Mouse (Mus musculus) megakaryocyte, adult 5-6 weeks (primary cell): ENCODE data around the gene Ccdc134. TPM values are rescaled to one million over a fixed set of nuclear protein-coding genes. Genes with fewer than 3 reads are reported as not detected.
"Not testable (repeated sequence)": the region's sequence is repeated elsewhere in the genome, so short reads cannot be mapped to it uniquely, and the experiment has no call there.

Experiments
- ATAC-seq: 2 replicates; pipeline ENCODE4 v1.8.0; 2016; ENCODE audit warnings: mild to moderate bottlenecking, inconsistent platforms; ENCODE audit not compliant: poor library complexity, severe bottlenecking
- total RNA-seq, 2 experiments: library from RNA; stranded (forward) in 1 of 2; stranded (reverse) in 1 of 2; fragments of 153-499, 151-499 nt in 1 of 2; fragments of 221-1000, 200-1000 nt in 1 of 2; gene quantifications; 2 replicates each; pipeline versions ENCODE4 v1.2.3 to v1.2.4; 2015 to 2017

Ccdc134 gene
- total RNA-seq (2015) (7.8 and 8.8 TPM in 2 replicates), total RNA-seq (2017) (22.6 and 23.5 TPM in 2 replicates)

- ATAC-seq, result peak; percentile 98
These were observed at the start of gene Ccdc134 for GRCm38 (mm10) chr15:82127426-82128374. Ccdc134 (plus strand) TSS chr15:82127922.

GRCm38 (mm10) chr15:82079883-82080282, 47.8 kb upstream of the Ccdc134 start:
- ATAC-seq, result no peak

- ATAC-seq, result 0 out of 2 replicates have a peak, but pooled peaks have one; percentile 18
These were observed 46.6 kb upstream of the Ccdc134 start for GRCm38 (mm10) chr15:82081161-82081560.

GRCm38 (mm10) chr15:82085606-82086005, 42.1 kb upstream of the Ccdc134 start:
- ATAC-seq, result no peak

- no peak for ATAC-seq
These were observed 41.6 kb upstream of the Ccdc134 start for GRCm38 (mm10) chr15:82086131-82086530.

GRCm38 (mm10) chr15:82087266-82087665, 40.5 kb upstream of the Ccdc134 start:
- no peak for ATAC-seq

DNA sequence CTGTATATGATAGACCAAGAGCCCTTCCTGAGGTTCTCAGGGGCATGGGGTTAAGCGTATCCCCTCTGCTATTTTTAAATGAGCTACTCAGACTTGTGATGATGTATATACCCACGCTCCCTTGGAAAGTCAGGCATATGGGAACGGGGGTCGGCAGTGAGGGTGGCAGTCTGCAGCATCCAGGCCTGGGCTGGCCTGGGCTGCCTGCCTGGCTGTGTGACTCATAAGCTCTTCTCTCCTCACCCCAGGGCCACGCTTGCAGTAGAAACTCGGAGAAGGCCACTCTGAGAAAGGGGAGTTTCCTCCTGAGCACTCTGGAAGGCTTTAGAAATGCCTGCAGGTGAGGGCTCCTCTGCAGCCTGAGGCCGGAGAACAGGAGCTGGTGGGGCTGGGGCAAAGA, 36.7 kb upstream of the Ccdc134 start:
- ATAC-seq, result no peak

GRCm38 (mm10) chr15:82106953-82107555, 20.7 kb upstream of the Ccdc134 start:
- no peak for ATAC-seq

GRCm38 (mm10) chr15:82120544-82120943, 7.2 kb upstream of the Ccdc134 start:
- no peak for ATAC-seq

GRCm38 (mm10) chr15:82126690-82127089, 1.0 kb upstream of the Ccdc134 start:
- ATAC-seq, result not testable (repeated sequence)

GRCm38 (mm10) chr15:82128398-82128797, 676 bp downstream of the Ccdc134 start:
- no peak for ATAC-seq

- no peak for ATAC-seq
These were observed 2.9 kb downstream of the Ccdc134 start for GRCm38 (mm10) chr15:82130599-82130998.

- no peak for ATAC-seq
These were observed 7.7 kb downstream of the Ccdc134 start for GRCm38 (mm10) chr15:82135372-82135771.

GRCm38 (mm10) chr15:82138565-82138964, 10.8 kb downstream of the Ccdc134 start:
- peak; percentile 95 for ATAC-seq

DNA sequence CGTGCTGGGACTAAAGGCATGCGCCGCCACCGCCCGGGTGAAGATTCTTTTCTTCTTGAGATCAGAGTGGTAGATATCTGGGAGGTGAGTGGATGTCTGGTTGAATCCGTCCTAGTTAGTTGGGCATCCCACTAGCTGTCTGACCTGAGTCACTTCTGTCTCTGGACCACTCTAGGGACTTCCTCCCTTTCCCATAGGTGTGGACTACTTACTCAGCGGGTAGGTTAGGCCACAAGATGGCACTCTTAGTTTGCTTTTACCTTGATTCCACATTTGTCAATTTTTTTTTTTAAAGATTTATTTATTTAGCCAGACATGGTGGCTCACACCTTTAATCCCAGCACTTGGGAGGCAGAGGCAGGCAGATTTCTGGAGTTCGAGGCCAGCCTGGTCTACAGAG, 11.5 kb downstream of the Ccdc134 start:
- ATAC-seq, result peak; percentile 47

- no peak for ATAC-seq
These were observed 12.6 kb downstream of the Ccdc134 start for GRCm38 (mm10) chr15:82140355-82140754.

GRCm38 (mm10) chr15:82144157-82144556, 16.4 kb downstream of the Ccdc134 start:
- ATAC-seq, result no peak

DNA sequence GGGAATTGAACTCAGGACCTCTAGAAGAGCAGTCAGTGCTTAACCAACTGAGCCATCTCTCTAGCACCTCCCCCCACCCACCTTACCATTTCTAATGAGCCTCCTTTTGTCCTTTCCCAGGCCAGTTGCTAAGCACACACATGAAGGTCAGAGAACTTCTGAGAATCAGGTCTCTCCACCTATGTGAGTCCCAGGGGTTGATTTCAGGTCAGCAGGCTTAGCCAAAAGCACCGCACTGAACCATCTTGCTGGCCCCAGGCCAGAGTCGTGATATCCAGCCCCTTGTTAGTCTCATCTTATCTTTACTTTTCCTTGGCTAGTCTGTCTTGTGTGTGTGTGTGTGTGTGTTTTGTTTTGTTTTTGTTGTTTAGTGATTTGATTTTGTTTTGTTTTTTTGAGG, 17.7 kb downstream of the Ccdc134 start:
- ATAC-seq, result no peak

- ATAC-seq, result no peak
These were observed 18.4 kb downstream of the Ccdc134 start for GRCm38 (mm10) chr15:82145851-82146769.

DNA sequence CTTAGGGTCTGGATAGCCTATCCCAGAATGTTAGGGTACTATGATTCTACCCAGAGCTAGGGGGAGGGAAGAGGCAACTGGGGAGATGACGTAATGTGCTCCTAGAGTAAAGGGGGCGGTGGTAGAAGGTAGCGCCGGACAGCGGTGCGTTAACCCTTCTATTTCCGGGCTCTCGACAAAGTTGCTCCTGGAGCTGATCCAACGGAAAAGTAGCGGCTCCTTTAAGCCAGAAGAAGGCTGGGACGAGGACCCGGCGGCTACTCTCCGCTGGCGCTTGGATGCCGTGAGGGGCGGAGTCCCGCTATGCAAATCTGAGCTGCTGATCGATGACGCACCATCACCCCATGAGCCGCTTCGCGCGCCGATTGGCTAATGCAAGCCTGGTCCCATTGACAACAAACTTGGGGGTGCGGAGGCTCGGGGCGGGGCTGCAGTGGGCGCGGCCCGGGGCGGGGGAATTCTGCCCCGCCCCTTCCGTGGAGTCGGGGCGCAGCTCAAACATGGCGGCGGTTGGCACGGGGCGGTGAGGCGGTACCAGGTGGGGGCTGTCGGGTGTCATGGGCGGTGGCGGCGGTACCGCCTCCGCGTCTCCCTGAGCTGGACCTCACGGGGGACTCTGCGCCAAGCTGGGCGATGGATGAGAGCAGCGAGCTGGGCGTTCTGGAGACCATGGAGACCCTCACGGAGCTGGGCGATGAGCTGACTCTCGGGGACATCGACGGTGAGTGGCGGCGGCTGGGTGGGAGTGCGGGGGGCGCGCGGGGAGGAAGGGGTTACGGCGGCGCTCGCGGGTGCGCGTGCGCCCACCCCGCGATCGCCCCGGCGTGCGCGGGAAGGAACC, 19.3 kb downstream of the Ccdc134 start, which contains the start of gene Srebf2:
Srebf2 (plus strand) TSS at position 412 of the 841 bp plus-strand sequence.
- peak; percentile 93 for ATAC-seq
